Mouse (Mus musculus): ENCODE data around the gene Tmppe. TPM values are rescaled to one million over a fixed set of nuclear protein-coding genes. Genes with fewer than 3 reads are reported as not detected.
"Not testable (repeated sequence)": the region's sequence is repeated elsewhere in the genome, so short reads cannot be mapped to it uniquely, and the experiment has no call there.

The Tmppe gene
- total and polyA plus RNA-seq, 2 experiments from 2014 or later: 6.4 to 7.4 TPM

DNA sequence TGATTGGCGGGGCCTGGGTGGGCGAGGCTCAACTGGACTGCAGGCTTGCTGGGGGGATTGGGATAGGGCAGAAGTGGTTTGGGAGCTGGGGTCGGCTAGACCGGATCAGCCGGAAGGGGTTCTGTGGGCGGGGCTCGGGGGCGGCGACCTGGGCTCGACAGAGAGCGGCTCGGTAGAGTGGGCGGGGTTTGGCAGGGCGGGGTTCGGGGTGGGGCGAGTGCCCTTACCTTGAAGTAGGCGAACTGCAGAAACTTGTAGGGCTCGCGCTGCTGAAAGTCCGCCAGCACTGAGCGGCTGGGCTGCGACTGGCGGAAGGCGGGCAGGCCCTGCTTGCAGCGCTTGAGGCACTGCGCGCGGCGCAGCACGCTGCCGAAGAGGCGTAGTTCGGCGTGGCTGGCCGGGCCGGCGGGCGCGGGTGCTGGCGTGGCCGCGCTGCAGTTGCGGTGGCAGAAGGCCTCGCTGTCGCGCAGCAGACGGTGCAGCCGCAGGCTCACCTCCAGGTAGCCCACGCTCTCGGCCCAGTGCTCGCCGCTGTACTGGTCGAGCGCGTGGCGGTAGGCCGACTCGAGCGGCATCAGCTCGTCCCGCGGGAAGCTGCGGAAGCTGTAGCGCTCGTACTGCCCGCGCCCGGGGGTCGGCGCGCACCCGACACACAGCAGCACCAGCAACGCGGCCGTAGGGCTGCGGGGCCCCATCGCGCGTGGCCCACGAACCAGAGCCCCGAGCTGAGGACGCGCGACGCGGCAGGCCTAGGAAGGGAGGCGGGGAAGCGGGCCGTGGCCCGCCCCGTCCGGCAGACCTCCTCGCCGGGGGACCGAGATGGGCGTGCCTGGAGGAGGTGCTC lies 10.8 kb upstream of the Tmppe start, which contains the start of gene Crtap:
Crtap (minus strand) TSS at position 771 of the 844 bp plus-strand sequence.
- WGBS: 1% methylated on average over 84 of the region's 96 CpGs
- no peaks in the 10 kb centered on the region for H3K4me1 ChIP-seq (ENCODE audit: insufficient read depth, low read length)
- H3K4me2 ChIP-seq (ENCODE audit: low read depth, low read length, poor library complexity, severe bottlenecking): peak within 1 kb of the TSS; percentile 84
- H3K27me3 ChIP-seq (ENCODE audit: insufficient read depth, low read length): no peaks in the 10 kb centered on the region
- no peaks in the 10 kb centered on the region for H3K9me3 ChIP-seq (ENCODE audit: low read length)
- peak; percentile 48 for DNase-seq (ENCODE audit: low spot score)
- H3K36me3 ChIP-seq (ENCODE audit: insufficient read depth, low read length): no peaks in the 10 kb centered on the region
- peak within 1 kb of the TSS; percentile 19; the same call in 1 of the 2 replicates for H3K27ac ChIP-seq (ENCODE audit: low read depth, low read length)
- peak within 1 kb of the TSS; percentile 62 for H3K9ac ChIP-seq (replicated peaks; ENCODE audit: low read length, poor library complexity, severe bottlenecking)
- H3K4me3 ChIP-seq (ENCODE audit: low read depth, low read length): peak within 1 kb of the TSS; percentile 53
- peak; percentile 73 for ATAC-seq (ENCODE audit: low FRiP score)
- TF ChIP-seq CTCF (IDR thresholded peaks at IDR 0.05): no peak

DNA sequence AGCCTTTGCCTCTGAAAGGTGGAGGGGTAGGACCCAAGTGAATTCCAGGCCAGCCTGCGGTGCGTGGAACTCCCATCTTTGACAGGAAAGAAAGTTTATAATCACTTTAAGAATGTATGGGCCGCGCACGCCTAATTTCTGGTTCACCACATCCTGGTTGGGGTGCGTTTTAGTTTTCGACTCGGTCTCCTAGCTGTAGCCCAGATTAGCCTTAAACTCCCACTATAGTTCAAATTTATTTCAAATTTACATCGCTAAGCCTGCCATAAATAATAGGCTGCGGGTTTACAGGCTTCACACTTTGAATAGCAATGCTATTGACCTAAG lies 10.2 kb upstream of the Tmppe start:
- H3K4me2 ChIP-seq (ENCODE audit: low read depth, low read length, poor library complexity, severe bottlenecking): peak overlapping the region; percentile 84
- peak overlapping the region; percentile 19; the same call in 1 of the 2 replicates for H3K27ac ChIP-seq (ENCODE audit: low read depth, low read length)
- no peak for DNase-seq (ENCODE audit: low spot score)
- H3K36me3 ChIP-seq (ENCODE audit: insufficient read depth, low read length): no peaks in the 10 kb centered on the region
- no peak for TF ChIP-seq CTCF (IDR thresholded peaks at IDR 0.05)
- ATAC-seq (ENCODE audit: low FRiP score): no peak; the same call in 1 of the 2 replicates
- no peaks in the 10 kb centered on the region for H3K27me3 ChIP-seq (ENCODE audit: insufficient read depth, low read length)
- peak overlapping the region; percentile 53 for H3K4me3 ChIP-seq (ENCODE audit: low read depth, low read length)
- no peaks in the 10 kb centered on the region for H3K9me3 ChIP-seq (ENCODE audit: low read length)
- H3K9ac ChIP-seq (replicated peaks; ENCODE audit: low read length, poor library complexity, severe bottlenecking): peak overlapping the region; percentile 62
- 4% methylated on average over 10 of the region's 10 CpGs for WGBS
- H3K4me1 ChIP-seq (ENCODE audit: insufficient read depth, low read length): no peaks in the 10 kb centered on the region

DNA sequence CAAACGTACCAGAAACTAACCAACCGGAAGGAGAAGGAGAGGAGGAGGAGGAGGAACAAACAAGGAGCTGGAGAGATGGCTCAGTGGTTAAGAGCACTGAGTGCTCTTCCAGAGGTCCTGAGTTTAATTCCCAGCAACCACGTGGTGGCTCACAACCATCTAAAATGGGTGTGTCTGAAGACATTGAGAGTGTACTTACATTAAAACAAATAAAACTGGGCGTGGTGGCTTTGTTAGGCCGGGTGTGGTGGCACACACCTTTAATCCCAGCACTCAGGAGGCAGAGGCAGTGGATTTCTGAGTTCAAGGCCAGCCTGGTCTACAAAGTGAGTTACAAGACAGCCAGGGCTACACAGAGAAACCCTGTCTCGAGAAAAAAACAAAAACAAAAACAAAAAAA lies 6.8 kb upstream of the Tmppe start:
- not testable (repeated sequence) for H3K27ac ChIP-seq (ENCODE audit: low read depth, low read length); H3K4me1 ChIP-seq (ENCODE audit: insufficient read depth, low read length); H3K9me3 ChIP-seq (ENCODE audit: low read length); H3K4me3 ChIP-seq (ENCODE audit: low read depth, low read length); H3K4me2 ChIP-seq (ENCODE audit: low read depth, low read length, poor library complexity, severe bottlenecking); ATAC-seq (ENCODE audit: low FRiP score); H3K9ac ChIP-seq (replicated peaks; ENCODE audit: low read length, poor library complexity, severe bottlenecking); DNase-seq (ENCODE audit: low spot score); H3K36me3 ChIP-seq (ENCODE audit: insufficient read depth, low read length); H3K27me3 ChIP-seq (ENCODE audit: insufficient read depth, low read length)
- WGBS: 62% methylated on average over 6 of the region's 6 CpGs

DNA sequence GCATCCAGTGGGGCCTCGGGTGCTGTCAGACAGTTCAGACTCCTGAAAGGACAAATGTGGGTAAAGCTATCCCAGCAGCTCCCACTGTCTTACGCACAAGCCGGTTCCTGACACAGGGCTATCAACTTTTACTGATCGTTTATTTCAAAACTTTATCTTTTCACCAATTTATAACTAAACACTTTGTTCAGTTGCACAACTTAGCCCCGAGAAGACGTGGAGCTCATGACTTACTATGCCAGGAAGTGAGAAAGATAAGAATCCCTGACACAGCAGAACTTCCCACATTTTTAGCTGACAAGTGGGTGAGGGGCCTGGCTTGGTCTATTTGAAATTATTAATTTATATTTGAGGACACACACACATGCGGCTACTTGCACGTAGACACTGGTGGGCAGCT lies 6.2 kb upstream of the Tmppe start:
- no peak for ATAC-seq (ENCODE audit: low FRiP score)
- H3K4me3 ChIP-seq (ENCODE audit: low read depth, low read length): no peak overlapping the region

DNA sequence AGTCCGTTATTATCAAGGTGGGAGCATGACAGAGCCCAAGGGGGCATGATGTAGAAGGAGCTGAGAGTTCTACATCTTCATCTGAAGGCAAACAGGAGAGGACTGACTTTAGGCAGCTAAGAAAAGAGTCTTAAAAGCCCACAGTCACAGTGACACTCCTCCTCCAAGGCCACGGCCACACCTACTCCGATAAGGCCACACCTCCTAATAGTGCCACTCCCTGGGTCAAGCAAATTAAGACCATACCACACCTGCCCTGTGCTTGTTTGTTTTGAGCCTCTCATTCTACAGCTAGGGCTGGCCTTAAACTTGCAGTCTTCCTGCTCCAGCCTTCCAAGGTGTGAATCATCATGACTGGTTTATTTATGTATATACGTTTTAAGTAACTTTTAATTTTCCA lies 5.6 kb upstream of the Tmppe start:
- Histone ChIP-seq H3K27ac (ENCODE audit: low read depth, low read length) (no peak overlapping the region), H3K9me3 (ENCODE audit: low read length) (no peaks in the 10 kb centered on the region), H3K27me3 (ENCODE audit: insufficient read depth, low read length) (no peaks in the 10 kb centered on the region), H3K9ac (replicated peaks; ENCODE audit: low read length, poor library complexity, severe bottlenecking) (no peak overlapping the region), H3K4me2 (ENCODE audit: low read depth, low read length, poor library complexity, severe bottlenecking) (no peak overlapping the region), H3K4me1 (ENCODE audit: insufficient read depth, low read length) (no peaks in the 10 kb centered on the region), H3K4me3 (ENCODE audit: low read depth, low read length) (no peak overlapping the region), H3K36me3 (ENCODE audit: insufficient read depth, low read length) (no peaks in the 10 kb centered on the region)
- TF ChIP-seq CTCF (IDR thresholded peaks at IDR 0.05): no peak
- DNase-seq (ENCODE audit: low spot score) (no peak), ATAC-seq (ENCODE audit: low FRiP score) (no peak)
- WGBS: 90% methylated on average over 4 of the region's 4 CpGs

More for the DNA sequence above, 6.2 kb upstream of the Tmppe start:
- no peak for DNase-seq (ENCODE audit: low spot score)
- Histone ChIP-seq H3K9ac (replicated peaks; ENCODE audit: low read length, poor library complexity, severe bottlenecking) (no peak overlapping the region), H3K4me1 (ENCODE audit: insufficient read depth, low read length) (no peaks in the 10 kb centered on the region), H3K9me3 (ENCODE audit: low read length) (no peaks in the 10 kb centered on the region), H3K4me2 (ENCODE audit: low read depth, low read length, poor library complexity, severe bottlenecking) (no peak overlapping the region), H3K27ac (ENCODE audit: low read depth, low read length) (no peak overlapping the region), H3K36me3 (ENCODE audit: insufficient read depth, low read length) (no peaks in the 10 kb centered on the region), H3K27me3 (ENCODE audit: insufficient read depth, low read length) (no peaks in the 10 kb centered on the region)
- WGBS: 90% methylated on average over 8 of the region's 8 CpGs
- no peak for TF ChIP-seq CTCF (IDR thresholded peaks at IDR 0.05)

DNA sequence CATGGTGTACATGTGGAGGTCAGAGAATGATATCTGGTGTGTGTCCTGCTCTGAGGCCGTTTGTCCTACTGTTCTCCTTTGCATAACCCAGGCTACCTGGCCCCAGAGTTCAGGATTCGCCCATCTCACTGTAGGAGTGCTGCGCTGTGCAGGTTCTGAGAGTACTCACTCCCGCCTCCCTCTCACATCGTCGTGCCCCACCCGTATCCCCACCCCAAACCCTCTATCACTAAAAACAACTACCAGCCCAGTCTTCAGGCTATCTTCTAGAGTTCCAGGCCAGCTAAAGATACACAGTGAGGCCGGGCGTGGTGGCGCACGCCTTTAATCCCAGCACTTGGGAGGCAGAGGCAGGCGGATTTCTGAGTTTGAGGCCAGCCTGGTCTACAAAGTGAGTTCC lies 1.2 kb upstream of the Tmppe start:
- no peak for TF ChIP-seq CTCF (IDR thresholded peaks at IDR 0.05)
- no peak overlapping the region for H3K4me3 ChIP-seq (ENCODE audit: low read depth, low read length)
- no peaks in the 10 kb centered on the region for H3K9me3 ChIP-seq (ENCODE audit: low read length)
- DNase-seq (ENCODE audit: low spot score) (no peak), ATAC-seq (ENCODE audit: low FRiP score) (no peak)
- no peak overlapping the region for H3K9ac ChIP-seq (replicated peaks; ENCODE audit: low read length, poor library complexity, severe bottlenecking)
- WGBS: 93% methylated on average over 12 of the region's 12 CpGs
- H3K27me3 ChIP-seq (ENCODE audit: insufficient read depth, low read length): no peaks in the 10 kb centered on the region
- H3K4me1 ChIP-seq (ENCODE audit: insufficient read depth, low read length): no peaks in the 10 kb centered on the region; the same call in 1 of the 2 replicates
- no peak overlapping the region for H3K4me2 ChIP-seq (ENCODE audit: low read depth, low read length, poor library complexity, severe bottlenecking)
- 0 out of 2 replicates have a peak, but pooled peaks cover 2% of the 10 kb centered on the region for H3K36me3 ChIP-seq (ENCODE audit: insufficient read depth, low read length)
- no peak overlapping the region for H3K27ac ChIP-seq (ENCODE audit: low read depth, low read length)
